Mouse (Mus musculus) olfactory bulb, adult 2 months (tissue): Measurements from ENCODE around the gene Pbxip1.

ENCODE experiments used
- CTCF ChIP-seq: fragments of 200-500 bp; IDR thresholded peaks from 2 replicates; pipeline ENCODE4 v1.5.1; 2012; ENCODE audit warnings: low read depth, mild to moderate bottlenecking, low read length, moderate library complexity; ENCODE audit not compliant: insufficient read depth
- POLR2A ChIP-seq: fragments of 200-500 bp; IDR thresholded peaks from 2 replicates; pipeline ENCODE4 v1.6.1; 2012; ENCODE audit warnings: mild to moderate bottlenecking, low read depth, low read length, moderate library complexity; ENCODE audit not compliant: insufficient read depth

- TF ChIP-seq CTCF (no peak), POLR2A (no peak)
Observed at GRCm38 (mm10) chr3:89455786-89456285, 19.3 kb downstream of the Pbxip1 start.
